In the genomic region with DNA sequence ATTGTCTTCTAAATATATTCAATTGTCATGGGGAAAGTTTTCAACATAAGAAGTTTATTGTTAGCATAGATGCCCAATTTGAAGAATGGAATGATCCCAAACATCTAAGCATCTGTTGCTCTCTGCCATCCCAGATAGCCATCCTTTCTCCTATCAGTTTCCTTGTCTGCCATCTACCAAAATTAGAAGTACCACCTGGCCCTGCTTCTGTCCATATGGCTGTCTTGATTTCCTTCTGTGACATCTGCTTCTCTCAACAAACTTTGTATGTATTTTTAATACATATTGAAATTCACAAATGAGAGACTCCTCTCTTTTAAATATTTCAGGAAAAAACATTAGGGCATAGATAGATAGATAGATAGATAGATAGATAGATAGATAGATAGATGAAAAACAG, we compare ENCODE assay signal across 22 mouse cellular contexts.
DNase-seq lines count a peak whose midpoint lies in the region; ATAC-seq lines count a peak whose summit lies in the region.
"Had no signal": no experiment of that assay in that cellular context is flagged by ENCODE, and none has a peak within 500 bp of the region (broad histone marks: within the 10 kb centered on the region; RNA-seq: fewer than 3 reads in every experiment).

No protein-coding gene starts in this region.

- ATAC-seq in frontal cortex, adult (ENCODE audit: low TSS enrichment), result no peak
- ATAC-seq: hindbrain, embryonic 16.5 days; intestine, embryonic 15.5 days; midbrain, embryonic 16.5 days; Patski had no signal

- peak; percentile 2 to 48 for DNase-seq in frontal cortex, postnatal 36 days (ENCODE audit: low spot score in 2 of 2)
- peak; percentile 59 for DNase-seq in brain, adult 2 months (ENCODE audit: low read depth, low spot score)
- DNase-seq in layer of hippocampus, adult 11-12 months (ENCODE audit: low spot score), result peak; percentile 63
- DNase-seq in layer of hippocampus, postnatal 14 days (ENCODE audit: low spot score in 2 of 2), result peak; percentile 28 to 71
- no peak for DNase-seq in urinary bladder, adult 2 months (ENCODE audit: low spot score)
- DNase-seq in adrenal gland, adult 8-10 months, result no peak
- DNase-seq: B cell, adult 2 months; cerebellum, adult 9-11 months; gastrocnemius, postnatal 10 days; heart, adult 11 months; heart, postnatal 10 days; kidney, adult 8-10 months; kidney, postnatal 10 days; liver; retina, postnatal 1 day; spleen, adult 18-20 months; thymus, postnatal 14 days had no signal

Comparison
In these comparisons a context has a peak if more than half of its experiments do, and no peak if none do; other contexts are left out.
1. DNase-seq: peak in frontal cortex, postnatal 36 days (2 of 2), brain, adult 2 months (single experiment), layer of hippocampus, adult 11-12 months (single experiment) and layer of hippocampus, postnatal 14 days (2 of 2); none in urinary bladder, adult 2 months (single experiment) and adrenal gland, adult 8-10 months (single experiment).